Mouse (Mus musculus) intestine, embryonic 14.5 days (tissue): ENCODE data around the gene Cobll1. TPM values are rescaled to one million over a fixed set of nuclear protein-coding genes. Genes with fewer than 3 reads are reported as not detected.

Source experiments
- ATAC-seq: fragments of 200-750 bp; cut with Nextera tagmentation; replicated peaks from 2 replicates; pipeline ENCODE4 v1.8.0; 2017; ENCODE audit warnings: low read depth, moderate number of reproducible peaks, moderate TSS enrichment, moderate library complexity; ENCODE audit not compliant: low FRiP score, low TSS enrichment
- DNase-seq: peaks from one replicate; pipeline ENCODE4 v3.0.0-alpha.2; 2018; ENCODE audit warnings: low spot score
- H3K27ac ChIP-seq: fragments of 300-500 bp; sonication (generic); 2 replicates; pipeline ENCODE4 v1.5.1; 2014; ENCODE audit warnings: low read depth, mild to moderate bottlenecking, control low read depth
- H3K27me3 ChIP-seq: fragments of 300-500 bp; sonication (generic); replicated peaks from 2 replicates; pipeline ENCODE4 v1.6.1; 2014; ENCODE audit warnings: low read length, control low read depth; ENCODE audit not compliant: control insufficient read depth, insufficient read depth
- H3K36me3 ChIP-seq: fragments of 300-500 bp; sonication (generic); 2 replicates; pipeline ENCODE4 v1.6.1; 2014; ENCODE audit warnings: low read length, control low read depth; ENCODE audit not compliant: control insufficient read depth, insufficient read depth
- H3K4me1 ChIP-seq: fragments of 300-500 bp; sonication (generic); replicated peaks from 2 replicates; pipeline ENCODE4 v1.6.1; 2014; ENCODE audit warnings: low read length, control low read depth, mixed read lengths; ENCODE audit not compliant: control insufficient read depth, insufficient read depth
- H3K4me2 ChIP-seq: fragments of 300-500 bp; sonication (generic); 2 replicates; pipeline ENCODE4 v1.6.1; 2014; ENCODE audit warnings: low read length
- H3K4me3 ChIP-seq: fragments of 300-500 bp; sonication (generic); 2 replicates; pipeline ENCODE4 v1.5.1; 2014; ENCODE audit warnings: low read depth, low read length, control low read depth, mixed read lengths
- H3K9ac ChIP-seq: fragments of 300-500 bp; sonication (generic); 2 replicates; pipeline ENCODE4 v1.6.1; 2014; ENCODE audit warnings: mild to moderate bottlenecking, low read length
- H3K9me3 ChIP-seq: fragments of 300-500 bp; sonication (generic); 2 replicates; pipeline ENCODE4 v1.6.1; 2016; ENCODE audit warnings: low read length, control low read depth; ENCODE audit not compliant: control insufficient read depth
- WGBS: fragments of 180-500 bp; shearing (Covaris S2); extraction: QIAGEN DNeasy Blood & Tissue Kit; methylation state at CpG from one replicate; pipeline ENCODE4 v1.1.7; 2014; 5-methylcytosine and 5-hydroxymethylcytosine counted together
- polyA plus RNA-seq: library from polyadenylated mRNA; unstranded; fragments of >200 nt; fragmentation: Nextera tagmentation; extraction: Ambion mirVana; gene quantifications from 2 replicates; pipeline ENCODE4 v1.2.1, GENCODE M21; 2014

The Cobll1 gene
- polyA plus RNA-seq, 1 experiment from 2014 or later = 19.9 TPM

GRCm38 (mm10) chr2:65218318-65218717, 20.9 kb downstream of the Cobll1 start:
- no peak for ATAC-seq

DNA sequence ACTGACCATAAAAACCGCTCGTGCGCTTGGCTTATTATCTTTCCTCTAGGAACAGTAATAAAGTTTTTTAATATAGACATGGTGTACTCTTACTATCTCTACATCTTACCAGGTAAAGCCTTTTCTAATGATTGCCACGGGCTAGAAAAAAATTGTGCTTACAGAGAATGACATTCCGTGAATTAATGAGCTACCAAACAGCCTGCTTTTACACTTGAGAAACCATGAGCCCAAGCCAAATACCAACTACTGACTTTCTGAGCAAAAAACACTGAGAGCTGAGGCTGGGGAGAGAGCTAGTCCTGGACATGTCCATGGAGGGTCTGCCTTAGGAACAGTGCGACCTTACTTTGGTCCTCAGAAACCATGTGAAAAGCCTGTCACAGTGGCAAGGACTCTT, 21.5 kb downstream of the Cobll1 start:
- peaks cover 4% of the 10 kb centered on the region; the same call in 1 of the 2 replicates for H3K9me3 ChIP-seq
- no peak overlapping the region for H3K9ac ChIP-seq
- no peaks in the 10 kb centered on the region for H3K36me3 ChIP-seq
- DNase-seq (no peak), ATAC-seq (no peak)
- no peak overlapping the region for H3K27ac ChIP-seq
- H3K4me3 ChIP-seq = no peak overlapping the region
- WGBS = 88% methylated on average over 6 of the region's 6 CpGs
- H3K27me3 ChIP-seq = no peaks in the 10 kb centered on the region
- H3K4me1 ChIP-seq = 0 out of 2 replicates have a peak, but pooled peaks cover 8% of the 10 kb centered on the region
- H3K4me2 ChIP-seq = no peak overlapping the region

More at GRCm38 (mm10) chr2:65218318-65218717, 20.9 kb downstream of the Cobll1 start:
- no peak overlapping the region for H3K4me3 ChIP-seq
- H3K36me3 ChIP-seq = no peaks in the 10 kb centered on the region
- H3K27me3 ChIP-seq = no peaks in the 10 kb centered on the region
- no peak overlapping the region for H3K27ac ChIP-seq
- H3K9ac ChIP-seq = no peak overlapping the region
- no peak overlapping the region for H3K4me2 ChIP-seq
- H3K9me3 ChIP-seq = no peaks in the 10 kb centered on the region
- 0 out of 2 replicates have a peak, but pooled peaks cover 12% of the 10 kb centered on the region for H3K4me1 ChIP-seq
- WGBS = 92% methylated on average over 9 of the region's 9 CpGs
- DNase-seq = no peak

DNA sequence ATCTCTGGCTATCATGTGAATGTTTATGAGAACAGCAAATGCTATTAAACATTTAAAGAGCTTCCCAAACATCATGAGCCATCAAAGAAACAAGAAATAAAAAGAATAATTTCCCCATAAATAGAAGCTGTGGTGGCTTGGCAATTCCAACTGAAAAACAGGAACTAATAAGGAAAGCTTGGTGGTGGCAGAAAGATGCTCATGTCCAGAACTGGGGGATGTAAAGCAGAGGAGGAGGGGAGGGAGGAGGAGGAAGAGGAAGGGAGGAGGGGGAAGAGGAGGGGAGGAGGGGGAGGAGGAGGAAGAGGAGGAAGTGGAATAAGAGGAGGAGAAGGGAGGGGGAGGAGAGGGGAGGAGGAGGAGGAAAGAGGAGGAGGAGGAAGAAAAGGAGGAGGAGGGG, 23.0 kb downstream of the Cobll1 start:
- Histone ChIP-seq H3K9me3 (peaks cover 4% of the 10 kb centered on the region; the same call in 1 of the 2 replicates), H3K4me3 (no peak overlapping the region), H3K27ac (no peak overlapping the region), H3K4me1 (0 out of 2 replicates have a peak, but pooled peaks cover 8% of the 10 kb centered on the region), H3K9ac (no peak overlapping the region), H3K4me2 (no peak overlapping the region), H3K36me3 (no peaks in the 10 kb centered on the region), H3K27me3 (no peaks in the 10 kb centered on the region)
- DNase-seq = no peak
- ATAC-seq = no peak

DNA sequence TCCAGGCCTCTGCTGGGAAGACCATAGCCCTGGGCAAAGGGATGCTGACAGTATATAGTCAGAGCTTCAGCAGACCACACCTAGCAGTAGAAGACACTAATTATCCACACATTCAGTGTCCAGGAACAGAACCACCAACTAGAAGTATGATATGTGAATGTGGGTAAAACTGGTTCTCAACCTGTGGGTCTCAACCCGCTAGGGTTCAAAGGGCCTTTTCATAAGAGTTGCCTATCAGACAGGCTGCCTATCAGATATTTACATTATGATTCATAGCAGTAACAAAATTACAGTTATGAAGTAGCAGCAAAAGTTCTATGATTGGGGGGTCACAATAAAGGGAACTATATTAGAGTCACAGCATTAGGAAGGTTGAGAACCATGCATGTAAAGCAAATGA, 24.6 kb downstream of the Cobll1 start:
- H3K9ac ChIP-seq = no peak overlapping the region
- peaks cover 4% of the 10 kb centered on the region; the same call in 1 of the 2 replicates for H3K9me3 ChIP-seq
- peaks cover 8% of the 10 kb centered on the region; the same call in 1 of the 2 replicates for H3K4me1 ChIP-seq
- no peak overlapping the region for H3K4me3 ChIP-seq
- H3K4me2 ChIP-seq = no peak overlapping the region
- H3K27ac ChIP-seq = no peak overlapping the region
- no peaks in the 10 kb centered on the region for H3K27me3 ChIP-seq
- WGBS = 97% methylated on average over 1 of the region's 1 CpGs
- ATAC-seq (no peak), DNase-seq (no peak)
- H3K36me3 ChIP-seq = no peaks in the 10 kb centered on the region

GRCm38 (mm10) chr2:65213675-65214074, 25.5 kb downstream of the Cobll1 start:
- Histone ChIP-seq H3K9me3 (peaks cover 4% of the 10 kb centered on the region; the same call in 1 of the 2 replicates), H3K27me3 (no peaks in the 10 kb centered on the region), H3K4me2 (no peak overlapping the region), H3K9ac (no peak overlapping the region), H3K4me3 (no peak overlapping the region), H3K36me3 (no peaks in the 10 kb centered on the region), H3K27ac (no peak overlapping the region), H3K4me1 (peaks cover 8% of the 10 kb centered on the region; the same call in 1 of the 2 replicates)
- ATAC-seq (no peak), DNase-seq (no peak)
- 91% methylated on average over 3 of the region's 3 CpGs for whole genome bisulfite sequencing

- Histone ChIP-seq H3K9me3 (peaks cover 4% of the 10 kb centered on the region; the same call in 1 of the 2 replicates), H3K27me3 (no peaks in the 10 kb centered on the region), H3K4me3 (no peak overlapping the region), H3K36me3 (no peaks in the 10 kb centered on the region), H3K4me1 (peaks cover 8% of the 10 kb centered on the region; the same call in 1 of the 2 replicates), H3K4me2 (no peak overlapping the region), H3K9ac (no peak overlapping the region), H3K27ac (no peak overlapping the region)
- 76% methylated on average over 3 of the region's 3 CpGs for WGBS
- no peak for DNase-seq
- no peak for ATAC-seq
Observed at GRCm38 (mm10) chr2:65211620-65212019, 27.6 kb downstream of the Cobll1 start.

- H3K27me3 ChIP-seq = no peaks in the 10 kb centered on the region
- no peak overlapping the region for H3K4me3 ChIP-seq
- 84% methylated on average over 2 of the region's 2 CpGs for WGBS
- H3K36me3 ChIP-seq = no peaks in the 10 kb centered on the region
- no peak overlapping the region for H3K4me2 ChIP-seq
- no peak for ATAC-seq
- H3K9me3 ChIP-seq = no peaks in the 10 kb centered on the region
- DNase-seq = no peak
- H3K27ac ChIP-seq = no peak overlapping the region
- no peaks in the 10 kb centered on the region; the same call in 1 of the 2 replicates for H3K4me1 ChIP-seq
- no peak overlapping the region for H3K9ac ChIP-seq
Observed at GRCm38 (mm10) chr2:65207750-65208149, 31.5 kb downstream of the Cobll1 start.

GRCm38 (mm10) chr2:65203699-65204098, 35.5 kb downstream of the Cobll1 start:
- Histone ChIP-seq H3K27me3 (no peaks in the 10 kb centered on the region), H3K9me3 (no peaks in the 10 kb centered on the region), H3K4me2 (no peak overlapping the region), H3K4me3 (no peak overlapping the region), H3K4me1 (no peaks in the 10 kb centered on the region), H3K36me3 (no peaks in the 10 kb centered on the region), H3K9ac (no peak overlapping the region), H3K27ac (no peak overlapping the region)
- DNase-seq = no peak
- ATAC-seq = no peak
- 52% methylated on average over 7 of the region's 7 CpGs for WGBS

GRCm38 (mm10) chr2:65199706-65200105, 39.5 kb downstream of the Cobll1 start:
- ATAC-seq (no peak), DNase-seq (no peak)
- Histone ChIP-seq H3K9ac (no peak overlapping the region), H3K27me3 (no peaks in the 10 kb centered on the region), H3K4me1 (no peaks in the 10 kb centered on the region), H3K27ac (no peak overlapping the region), H3K4me3 (no peak overlapping the region), H3K4me2 (no peak overlapping the region), H3K36me3 (no peaks in the 10 kb centered on the region), H3K9me3 (no peaks in the 10 kb centered on the region)
- WGBS = 75% methylated on average over 9 of the region's 9 CpGs
